Mouse (Mus musculus) megakaryocyte, embryonic 14.5 days (primary cell): ENCODE results near the gene Trio. TPM values are rescaled to one million over a fixed set of nuclear protein-coding genes. Genes with fewer than 3 reads are reported as not detected.

ENCODE experiments used
- H3K27me3 ChIP-seq: replicated peaks from 2 replicates; pipeline ENCODE3; 2012; ENCODE audit warnings: inconsistent platforms
- H3K36me3 ChIP-seq: replicated peaks from 2 replicates; pipeline ENCODE3; 2012; ENCODE audit warnings: low read length, inconsistent platforms, mixed read lengths
- H3K4me1 ChIP-seq: 2 replicates; pipeline ENCODE4 v1.6.1; 2012; ENCODE audit warnings: inconsistent platforms
- H3K4me3 ChIP-seq: replicated peaks from 2 replicates; pipeline ENCODE3; 2012; ENCODE audit warnings: moderate library complexity, mild to moderate bottlenecking, inconsistent platforms
- H3K9me3 ChIP-seq: 2 replicates; pipeline ENCODE4 v1.6.1; 2012; ENCODE audit warnings: inconsistent platforms
- FLI1 ChIP-seq: IDR thresholded peaks from 2 replicates; pipeline ENCODE4 v1.6.1; 2012; ENCODE audit warnings: low read length, inconsistent platforms, mixed read lengths
- GATA1 ChIP-seq: IDR thresholded peaks from 3 replicates; pipeline ENCODE4 v1.6.1; 2012; ENCODE audit warnings: mixed read lengths, low read length, inconsistent platforms, borderline replicate concordance
- polyA plus RNA-seq: library from polyadenylated mRNA; stranded (reverse); fragments of >175 nt; gene quantifications from 2 replicates; pipeline ENCODE4 v1.2.3, GENCODE M21; 2012; ENCODE audit warnings: low replicate concordance; ENCODE audit not compliant: insufficient read depth

Gene Trio
- polyA plus RNA-seq, 1 experiment = 5.8 TPM

- H3K4me1 ChIP-seq = peaks cover 45% of the 10 kb centered on the region
- no peak overlapping the region for H3K4me3 ChIP-seq
- TF ChIP-seq FLI1 (no peak), GATA1 (no peak)
- no peaks in the 10 kb centered on the region for H3K9me3 ChIP-seq
- H3K36me3 ChIP-seq = no peaks in the 10 kb centered on the region
- H3K27me3 ChIP-seq = peaks cover 3% of the 10 kb centered on the region
These were observed 141.8 kb downstream of the Trio start for GRCm38 (mm10) chr15:27883881-27884280.

DNA sequence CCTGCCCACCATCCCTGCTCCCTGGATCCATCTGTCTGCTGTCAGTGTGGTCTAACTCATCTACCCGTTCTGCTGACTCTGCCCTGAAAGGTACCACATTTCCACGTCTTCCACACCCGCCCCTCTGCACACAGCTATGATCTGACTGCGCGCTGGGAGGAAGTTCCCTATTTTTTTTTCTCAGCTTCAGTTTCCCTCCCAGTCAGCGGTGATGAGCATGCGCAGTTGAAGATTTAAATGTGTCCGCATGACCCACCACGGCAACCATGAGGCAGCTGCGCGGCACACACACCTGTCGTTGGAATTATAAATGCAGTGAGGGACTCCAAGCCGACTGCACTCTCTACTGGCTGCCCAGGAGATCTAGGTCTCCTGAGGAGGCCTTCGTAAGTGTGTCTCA lies 142.8 kb downstream of the Trio start:
- TF ChIP-seq FLI1 (no peak), GATA1 (no peak)
- H3K9me3 ChIP-seq = no peaks in the 10 kb centered on the region
- no peaks in the 10 kb centered on the region for H3K27me3 ChIP-seq
- H3K36me3 ChIP-seq = no peaks in the 10 kb centered on the region
- peaks cover 52% of the 10 kb centered on the region for H3K4me1 ChIP-seq
- no peak overlapping the region for H3K4me3 ChIP-seq

- Histone ChIP-seq H3K36me3 (peaks cover 2% of the 10 kb centered on the region), H3K9me3 (no peaks in the 10 kb centered on the region), H3K4me1 (peaks cover 66% of the 10 kb centered on the region), H3K27me3 (peaks cover 3% of the 10 kb centered on the region), H3K4me3 (no peak overlapping the region)
- TF ChIP-seq FLI1 = no peak
- no peak for TF ChIP-seq GATA1
These were observed 147.8 kb downstream of the Trio start for GRCm38 (mm10) chr15:27877831-27878230.

GRCm38 (mm10) chr15:27876327-27876726 lies 149.3 kb downstream of the Trio start:
- Histone ChIP-seq H3K4me3 (peak overlapping the region; percentile 85), H3K9me3 (no peaks in the 10 kb centered on the region), H3K36me3 (peaks cover 2% of the 10 kb centered on the region), H3K27me3 (peaks cover 3% of the 10 kb centered on the region), H3K4me1 (peaks cover 77% of the 10 kb centered on the region)
- TF ChIP-seq FLI1 = no peak
- no peak for TF ChIP-seq GATA1

DNA sequence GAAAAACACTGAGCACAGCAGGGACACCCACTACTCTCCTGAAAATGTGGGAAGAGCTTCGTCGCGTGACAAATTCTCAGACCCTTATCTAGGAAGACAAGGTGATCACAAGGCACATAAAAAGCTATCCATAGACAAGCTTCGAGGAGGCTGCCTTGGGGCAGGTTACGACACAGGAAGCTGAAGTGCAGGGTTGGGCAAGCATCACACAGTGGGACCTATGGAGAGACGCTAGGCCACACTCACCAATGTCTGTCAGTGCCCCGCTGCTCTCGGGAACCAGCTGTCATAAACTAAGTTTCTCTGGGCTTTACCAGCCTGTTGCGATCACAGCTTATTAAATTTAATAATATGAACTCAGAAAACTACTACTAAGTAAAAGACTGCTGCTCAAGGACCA lies 149.9 kb downstream of the Trio start:
- H3K36me3 ChIP-seq = peaks cover 4% of the 10 kb centered on the region
- TF ChIP-seq GATA1 (no peak), FLI1 (no peak)
- H3K27me3 ChIP-seq = peaks cover 3% of the 10 kb centered on the region
- H3K4me3 ChIP-seq = peak overlapping the region; percentile 85
- no peaks in the 10 kb centered on the region for H3K9me3 ChIP-seq
- peaks cover 83% of the 10 kb centered on the region for H3K4me1 ChIP-seq

DNA sequence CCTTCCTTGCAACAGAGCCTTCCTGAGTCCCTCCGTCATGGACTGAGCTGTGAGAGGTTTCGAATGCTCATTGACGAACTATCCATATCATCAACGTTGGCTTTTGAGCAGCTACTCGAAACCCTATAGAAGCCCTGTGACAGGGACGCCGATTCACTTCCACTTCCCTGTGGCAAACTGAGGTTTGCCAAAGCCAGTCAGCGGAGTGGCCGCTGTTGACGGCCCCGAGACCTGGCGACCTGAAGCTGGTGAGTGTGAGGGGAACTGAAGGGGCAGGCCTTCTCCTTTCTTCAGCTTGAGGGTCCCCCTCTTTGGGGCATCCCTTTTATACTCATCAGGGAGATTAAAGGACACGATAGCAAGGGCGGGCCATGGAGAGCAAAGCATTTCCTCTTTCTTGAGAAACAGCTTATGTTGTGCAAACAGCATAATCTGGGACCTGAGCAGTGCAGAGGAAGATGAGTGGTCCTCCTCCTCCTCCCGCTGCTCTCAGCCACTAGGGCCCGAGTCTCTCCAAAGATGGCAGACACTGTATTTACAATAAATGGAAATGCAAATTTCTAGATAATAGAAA lies 151.8 kb downstream of the Trio start:
- Histone ChIP-seq H3K4me3 (peak overlapping the region; percentile 60), H3K9me3 (no peaks in the 10 kb centered on the region), H3K36me3 (peaks cover 16% of the 10 kb centered on the region), H3K4me1 (peaks cover 94% of the 10 kb centered on the region), H3K27me3 (peaks cover 3% of the 10 kb centered on the region)
- TF ChIP-seq GATA1 = no peak
- no peak for TF ChIP-seq FLI1

GRCm38 (mm10) chr15:27872286-27872685 lies 153.4 kb downstream of the Trio start:
- Histone ChIP-seq H3K36me3 (peaks cover 31% of the 10 kb centered on the region), H3K4me3 (peak overlapping the region; percentile 84), H3K27me3 (peaks cover under 1% of the 10 kb centered on the region), H3K9me3 (no peaks in the 10 kb centered on the region), H3K4me1 (peaks cover 91% of the 10 kb centered on the region)
- TF ChIP-seq FLI1 (no peak), GATA1 (no peak)

GRCm38 (mm10) chr15:27871708-27872107 lies 153.9 kb downstream of the Trio start:
- H3K4me1 ChIP-seq = peaks cover 85% of the 10 kb centered on the region
- H3K9me3 ChIP-seq = no peaks in the 10 kb centered on the region
- peak overlapping the region; percentile 84 for H3K4me3 ChIP-seq
- no peaks in the 10 kb centered on the region for H3K27me3 ChIP-seq
- TF ChIP-seq GATA1 (no peak), FLI1 (no peak)
- H3K36me3 ChIP-seq = peaks cover 36% of the 10 kb centered on the region

DNA sequence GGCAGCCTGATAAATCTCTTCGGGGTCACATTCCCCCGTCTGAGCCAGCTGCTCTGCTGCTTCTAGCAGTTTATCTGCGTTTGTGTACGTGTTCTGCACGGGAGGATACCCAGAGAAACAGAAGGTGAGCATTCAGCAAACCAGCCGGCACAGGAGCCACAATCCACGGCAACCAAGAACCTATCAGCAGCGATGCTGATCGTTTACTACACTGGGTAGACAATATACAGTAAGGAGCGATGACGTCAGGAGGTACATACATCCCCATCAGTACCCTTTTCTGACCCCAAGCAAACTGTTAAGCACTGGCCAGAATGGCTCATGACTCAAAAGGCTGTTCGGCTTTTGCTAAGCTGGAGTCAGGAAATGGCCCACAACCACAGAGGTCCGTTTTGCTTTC lies 154.4 kb downstream of the Trio start:
- H3K9me3 ChIP-seq = no peaks in the 10 kb centered on the region
- H3K36me3 ChIP-seq = peaks cover 41% of the 10 kb centered on the region
- no peaks in the 10 kb centered on the region for H3K27me3 ChIP-seq
- H3K4me3 ChIP-seq = peak overlapping the region; percentile 84
- TF ChIP-seq GATA1 (no peak), FLI1 (no peak)
- H3K4me1 ChIP-seq = peaks cover 82% of the 10 kb centered on the region

DNA sequence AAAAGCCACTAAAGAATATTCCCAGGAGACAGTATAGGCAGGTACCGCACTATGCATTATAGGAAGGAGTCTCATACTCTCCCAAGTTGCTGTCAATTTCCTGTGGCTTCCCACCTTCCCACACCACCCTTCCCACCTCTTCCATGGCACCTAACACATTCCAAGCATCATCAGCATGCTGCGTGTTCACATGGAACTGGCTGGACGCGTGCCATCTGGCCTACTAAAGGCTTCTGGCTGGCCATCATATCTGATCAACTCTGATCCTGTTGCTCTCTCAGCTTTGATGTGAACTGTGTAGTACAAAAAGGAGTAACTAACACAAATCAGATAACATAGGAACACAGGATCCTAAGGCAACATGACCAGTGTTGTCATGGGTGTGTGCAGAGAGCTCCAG lies 156.6 kb downstream of the Trio start:
- Histone ChIP-seq H3K9me3 (no peaks in the 10 kb centered on the region), H3K27me3 (no peaks in the 10 kb centered on the region), H3K36me3 (peaks cover 63% of the 10 kb centered on the region), H3K4me3 (no peak overlapping the region), H3K4me1 (peaks cover 69% of the 10 kb centered on the region)
- TF ChIP-seq GATA1 = no peak
- TF ChIP-seq FLI1 = no peak

GRCm38 (mm10) chr15:27867831-27868230 lies 157.8 kb downstream of the Trio start:
- Histone ChIP-seq H3K4me1 (peaks cover 57% of the 10 kb centered on the region), H3K4me3 (no peak overlapping the region), H3K36me3 (peaks cover 70% of the 10 kb centered on the region), H3K9me3 (no peaks in the 10 kb centered on the region), H3K27me3 (no peaks in the 10 kb centered on the region)
- TF ChIP-seq GATA1 = no peak
- no peak for TF ChIP-seq FLI1
